Mouse (Mus musculus): ENCODE data around the gene Ppard.
"Not testable (repeated sequence)": the region's sequence is repeated elsewhere in the genome, so short reads cannot be mapped to it uniquely, and the experiment has no call there.

The Ppard gene

DNA sequence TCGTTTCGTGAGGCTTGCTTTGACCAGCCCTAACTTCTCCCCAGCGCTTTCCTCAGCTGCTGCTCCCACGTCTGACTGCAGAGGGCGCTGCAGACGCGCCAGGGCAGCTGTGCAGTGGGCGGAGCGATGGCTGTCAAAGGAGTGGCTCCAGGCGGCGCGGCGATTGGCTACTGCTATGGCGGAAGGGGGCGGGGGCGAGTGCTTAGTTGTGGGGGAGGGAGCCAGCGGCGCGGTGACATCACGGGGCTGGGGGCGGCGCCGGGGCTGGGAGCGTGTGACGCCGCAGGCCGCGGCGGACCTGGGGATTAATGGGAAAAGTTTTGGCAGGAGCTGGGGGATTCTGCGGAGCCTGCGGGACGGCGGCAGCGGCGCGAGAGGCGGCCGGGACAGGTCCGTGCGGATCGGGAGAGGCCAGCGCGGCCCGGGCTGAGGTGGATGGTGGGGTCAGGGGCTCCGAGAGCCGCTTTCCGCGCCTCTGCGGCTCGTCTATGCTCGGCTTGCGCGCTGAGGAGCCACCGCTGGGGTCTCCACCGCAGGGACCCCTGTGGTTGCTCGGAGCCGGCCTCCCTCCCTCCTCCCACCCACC, at the start of gene Ppard:
TSS of gene Ppard (plus strand) at position 226 of the 586 bp plus-strand sequence.
- DNase-seq, result peak; percentile 94

DNA sequence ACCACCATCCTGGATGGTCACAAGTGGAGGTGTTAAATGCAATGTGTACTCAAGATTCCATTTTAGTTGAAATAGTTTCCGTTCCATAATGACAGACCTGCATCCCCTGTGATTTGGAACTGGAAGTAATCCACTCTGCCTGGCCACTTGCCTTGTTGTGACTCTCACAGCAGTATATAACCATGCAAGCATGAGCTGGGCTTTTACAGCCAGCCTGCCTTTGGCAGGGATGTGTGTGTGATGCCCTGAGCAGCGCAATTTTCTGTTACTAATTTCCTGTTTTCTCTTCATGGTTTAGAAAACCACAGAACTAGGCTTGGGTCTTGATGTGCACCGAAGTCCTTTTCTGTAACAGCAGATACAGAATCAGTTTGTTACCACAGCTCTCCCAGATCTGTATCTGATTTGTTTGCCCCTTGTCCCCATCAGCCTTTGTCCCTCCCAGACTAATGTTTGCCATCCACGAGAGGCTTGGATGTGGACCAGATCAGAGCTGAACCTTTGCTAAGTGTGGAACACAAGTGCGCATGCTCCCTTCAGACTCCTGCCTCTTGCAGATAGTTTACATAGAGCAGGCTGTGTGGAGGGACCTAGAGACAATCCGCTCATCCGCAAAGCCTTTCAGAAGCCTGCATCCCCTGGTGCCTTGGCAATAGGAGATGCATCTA, 47.4 kb upstream of the Ppard start:
- DNase-seq, result no peak

DNA sequence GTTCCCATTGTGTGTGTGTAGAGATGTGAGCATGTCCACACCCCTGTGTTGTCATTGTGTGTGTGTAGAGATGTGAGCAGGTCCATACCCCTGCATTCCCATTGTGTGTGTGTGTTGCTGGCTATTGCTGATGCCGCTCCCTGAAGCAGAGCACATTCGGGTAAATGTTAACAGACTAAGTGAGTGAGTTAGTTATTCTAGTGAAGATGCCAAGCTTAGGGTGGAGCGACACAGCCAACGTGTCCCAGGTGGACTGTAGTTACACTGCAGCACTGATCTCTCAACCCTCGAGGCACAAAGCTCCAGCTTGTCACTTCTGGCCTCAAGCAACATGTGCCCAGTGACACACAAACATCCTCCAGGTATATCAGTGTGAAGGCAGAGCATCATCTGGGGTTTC, 44.2 kb upstream of the Ppard start:
- DNase-seq, result no peak

DNA sequence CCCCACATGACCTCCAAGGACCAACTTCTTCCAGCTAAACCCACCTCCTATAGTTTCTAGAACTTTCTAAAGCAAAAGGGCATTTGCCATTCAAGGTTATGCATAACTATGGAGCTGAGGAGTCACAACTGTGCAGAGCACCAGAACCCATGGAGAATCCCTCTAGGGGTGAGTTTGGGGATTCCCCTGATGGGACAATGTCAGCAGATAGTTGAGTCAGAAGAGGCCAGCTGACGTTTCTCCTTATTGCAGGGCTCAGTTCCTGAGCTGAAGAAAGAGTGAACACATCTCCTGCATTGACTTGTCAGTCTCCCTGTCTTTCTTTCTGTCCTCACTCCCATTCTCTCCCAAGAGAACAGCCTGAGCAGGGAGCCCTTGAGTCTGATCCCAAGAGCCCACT, 39.7 kb upstream of the Ppard start:
- DNase-seq, result no peak

DNA sequence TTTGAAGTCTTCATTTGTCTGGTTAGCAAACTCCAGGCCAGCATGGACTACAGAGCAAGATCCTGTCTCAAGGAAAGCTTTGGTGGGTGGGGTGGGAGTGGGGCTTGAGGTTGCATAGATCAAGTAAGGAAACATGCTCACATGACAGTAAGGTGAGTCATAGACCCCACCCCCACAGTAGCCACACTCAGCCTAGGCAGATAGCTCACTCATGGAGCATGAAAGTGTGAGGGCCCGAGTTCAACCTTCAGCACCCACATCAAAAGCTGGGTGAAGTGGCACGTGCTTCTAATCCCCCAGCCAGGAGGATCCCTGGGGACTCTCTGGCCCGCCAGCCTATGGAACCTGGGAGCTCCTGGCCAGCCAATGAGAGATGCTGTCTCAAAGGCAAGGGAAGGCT, 38.9 kb upstream of the Ppard start:
- no peak for DNase-seq

DNA sequence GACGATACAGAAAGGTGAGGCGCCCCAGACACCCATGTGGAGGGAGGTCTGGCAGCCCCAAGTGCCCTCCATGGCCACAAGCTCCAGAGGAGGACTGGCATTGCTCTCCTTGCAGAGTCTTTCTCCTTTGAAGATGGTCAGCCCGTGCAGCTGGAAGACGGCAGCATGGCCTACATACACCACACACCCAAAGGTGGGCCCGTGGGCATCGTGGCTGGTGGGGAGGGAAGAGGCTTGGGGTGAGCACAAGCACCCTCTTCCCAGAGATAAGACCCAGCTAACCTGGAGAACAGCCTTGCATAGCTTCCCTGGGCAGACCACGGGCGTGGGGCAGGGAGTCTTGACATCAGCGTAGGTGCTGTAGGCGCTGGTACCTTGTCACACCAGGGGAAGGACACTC, 37.5 kb upstream of the Ppard start:
- no peak for DNase-seq

DNA sequence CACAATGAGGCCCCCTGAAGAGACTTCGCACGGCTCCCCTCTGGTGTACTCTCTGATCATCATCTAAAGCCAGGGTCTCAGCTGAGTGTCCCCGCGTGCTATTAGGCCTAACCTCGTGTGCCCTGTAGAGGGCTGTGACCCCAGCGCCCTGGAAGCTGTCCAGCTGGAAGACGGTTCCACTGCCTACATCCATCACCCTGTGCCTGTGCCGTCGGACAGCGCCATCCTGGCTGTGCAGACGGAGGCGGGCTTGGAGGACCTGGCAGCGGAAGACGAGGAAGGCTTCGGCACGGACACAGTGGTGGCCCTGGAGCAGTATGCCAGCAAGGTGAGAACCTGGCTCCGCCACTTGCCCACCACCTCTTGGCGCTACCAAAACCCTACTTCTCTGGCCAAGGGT, 34.9 kb upstream of the Ppard start:
- no peak for DNase-seq

DNA sequence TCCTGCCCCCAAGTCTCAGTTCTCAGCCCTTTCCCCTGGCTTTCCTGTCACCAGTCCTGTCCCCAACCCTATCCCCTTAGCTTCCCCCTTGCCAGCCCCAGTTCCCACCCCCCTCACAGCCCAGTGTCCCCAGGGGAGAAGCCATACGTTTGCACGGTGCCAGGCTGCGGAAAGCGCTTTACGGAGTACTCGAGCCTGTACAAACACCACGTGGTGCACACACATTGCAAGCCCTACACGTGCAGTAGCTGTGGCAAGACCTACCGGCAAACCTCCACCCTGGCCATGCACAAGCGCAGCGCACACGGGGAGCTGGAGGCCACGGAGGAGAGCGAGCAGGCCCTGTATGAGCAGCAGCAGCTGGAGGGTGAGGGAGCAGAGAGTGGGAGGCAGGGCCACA, 30.5 kb upstream of the Ppard start:
- DNase-seq, result no peak

DNA sequence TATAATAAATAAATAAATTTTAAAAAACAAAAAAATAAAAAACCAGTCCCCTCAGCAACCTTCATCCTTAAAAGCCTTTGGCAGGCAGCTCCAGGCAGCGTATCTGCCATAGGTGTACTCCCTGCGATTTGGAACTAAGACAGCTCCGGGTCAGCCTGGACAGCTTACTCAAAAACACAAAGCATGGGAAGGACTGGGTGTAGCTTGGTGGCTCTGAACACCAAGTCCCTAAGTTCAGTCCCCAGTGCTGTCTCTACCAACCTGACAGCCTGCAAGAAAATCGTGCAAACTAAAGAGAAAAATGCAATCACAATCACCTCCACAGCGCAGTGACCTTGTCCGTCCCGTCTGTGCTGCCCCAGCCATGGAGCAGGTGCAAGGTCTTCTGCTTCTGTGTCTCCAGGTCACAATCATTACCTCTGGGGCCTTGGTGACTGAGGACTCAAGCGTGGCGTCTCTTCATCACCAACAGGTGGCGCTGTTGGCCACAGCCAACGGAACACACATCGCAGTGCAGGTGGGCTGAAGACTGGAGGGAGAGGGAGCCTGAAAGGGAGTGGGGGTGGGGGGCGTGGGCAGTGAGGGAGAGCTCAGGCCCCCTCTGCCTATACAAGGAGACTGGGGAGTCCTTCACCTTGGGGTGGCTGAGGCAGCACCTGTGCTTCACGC, 28.3 kb upstream of the Ppard start:
- peak; percentile 52 to 62 for DNase-seq

DNA sequence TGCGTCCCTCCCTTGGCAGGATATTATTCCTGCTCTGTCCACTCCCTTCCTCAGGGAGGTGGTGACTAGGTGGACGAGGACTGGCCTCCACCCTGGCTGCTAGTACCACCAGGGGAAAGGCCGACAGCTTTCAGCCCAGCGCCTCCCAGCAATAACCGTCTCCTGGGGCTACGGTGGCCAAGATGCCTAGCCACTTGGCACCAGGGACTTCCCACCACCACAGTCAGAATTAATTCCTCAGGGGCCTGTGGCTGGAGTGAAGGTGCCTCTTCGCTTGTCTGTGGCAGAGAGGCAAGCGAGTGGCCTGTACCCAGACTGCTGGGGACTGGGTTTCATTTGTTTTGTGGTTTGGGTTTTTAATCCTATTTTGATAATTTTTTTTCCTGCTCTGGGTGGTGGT, 27.1 kb upstream of the Ppard start:
- DNase-seq, result no peak

DNA sequence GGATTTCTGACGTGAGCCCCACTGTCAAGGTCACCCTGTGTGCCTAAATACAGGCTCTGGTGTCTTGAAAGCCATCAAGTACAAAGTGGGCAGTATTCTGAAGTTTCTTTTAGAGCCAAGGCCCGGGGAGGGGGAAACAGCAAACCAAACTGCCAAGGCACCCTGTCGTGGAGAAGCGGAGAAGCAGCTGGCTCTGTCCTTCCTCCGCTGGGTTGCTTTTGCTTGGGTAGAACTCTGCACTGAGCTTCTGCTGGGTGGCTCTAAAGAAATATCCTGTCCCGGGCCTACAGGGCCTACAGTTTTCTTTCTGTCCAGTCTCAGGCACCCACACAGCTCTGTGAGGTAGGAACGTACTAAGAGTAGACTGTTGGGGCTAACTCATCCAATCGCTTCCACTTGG, 25.4 kb upstream of the Ppard start:
- DNase-seq, result peak in 1 of 2 experiments; percentile 62

DNA sequence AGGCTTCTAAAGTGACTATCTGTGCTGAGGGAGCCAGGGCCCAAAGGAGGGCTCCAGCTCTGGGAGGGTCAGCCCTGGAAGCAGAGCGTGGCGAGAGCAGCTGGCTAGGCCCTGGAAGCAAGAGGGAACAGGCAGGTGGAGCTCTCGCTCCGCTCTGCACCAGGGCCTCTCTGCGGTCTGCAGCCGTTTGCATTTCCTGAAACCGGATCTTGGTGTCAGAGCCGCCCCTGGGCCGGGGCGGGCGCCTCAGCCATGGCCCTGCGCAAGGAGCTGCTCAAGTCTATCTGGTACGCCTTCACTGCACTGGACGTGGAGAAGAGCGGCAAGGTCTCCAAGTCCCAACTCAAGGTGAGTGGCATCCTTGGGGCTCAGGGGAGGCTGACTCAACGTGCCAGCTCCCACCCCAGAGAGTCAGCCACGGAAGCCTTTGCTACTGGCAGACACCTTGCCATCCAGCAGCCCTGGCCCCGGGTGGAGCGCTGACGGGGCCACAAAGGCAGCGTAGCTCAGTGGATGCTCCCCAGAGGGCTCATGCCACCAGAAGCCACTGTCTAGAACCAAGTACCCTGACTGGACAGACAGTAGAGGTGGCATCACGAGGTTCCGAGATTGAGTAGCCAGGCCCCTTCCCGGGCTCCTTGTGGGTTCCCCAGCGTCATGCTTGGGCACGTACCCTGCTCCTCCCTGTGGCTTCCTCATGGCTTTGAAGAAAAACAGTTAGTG, 24.7 kb upstream of the Ppard start, which contains the start of gene Def6:
TSS of gene Def6 (plus strand) at position 188 of the 723 bp plus-strand sequence.
- DNase-seq, result peak; percentile 85 to 86

DNA sequence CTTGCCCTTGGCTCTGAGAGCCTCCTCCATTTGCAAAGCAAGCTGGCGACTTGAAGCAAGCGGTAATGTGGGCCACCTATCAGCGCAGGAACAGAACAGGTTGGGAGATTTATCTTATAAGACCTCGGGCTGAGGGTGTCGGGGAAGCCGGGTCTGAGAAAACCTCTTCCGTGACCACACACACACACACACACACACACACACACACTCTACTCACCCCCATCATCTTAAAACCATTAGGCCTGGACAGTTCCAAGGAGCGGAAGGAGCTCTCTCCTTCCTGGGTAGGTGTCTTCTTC, 24.2 kb upstream of the Ppard start:
- no peak for DNase-seq

DNA sequence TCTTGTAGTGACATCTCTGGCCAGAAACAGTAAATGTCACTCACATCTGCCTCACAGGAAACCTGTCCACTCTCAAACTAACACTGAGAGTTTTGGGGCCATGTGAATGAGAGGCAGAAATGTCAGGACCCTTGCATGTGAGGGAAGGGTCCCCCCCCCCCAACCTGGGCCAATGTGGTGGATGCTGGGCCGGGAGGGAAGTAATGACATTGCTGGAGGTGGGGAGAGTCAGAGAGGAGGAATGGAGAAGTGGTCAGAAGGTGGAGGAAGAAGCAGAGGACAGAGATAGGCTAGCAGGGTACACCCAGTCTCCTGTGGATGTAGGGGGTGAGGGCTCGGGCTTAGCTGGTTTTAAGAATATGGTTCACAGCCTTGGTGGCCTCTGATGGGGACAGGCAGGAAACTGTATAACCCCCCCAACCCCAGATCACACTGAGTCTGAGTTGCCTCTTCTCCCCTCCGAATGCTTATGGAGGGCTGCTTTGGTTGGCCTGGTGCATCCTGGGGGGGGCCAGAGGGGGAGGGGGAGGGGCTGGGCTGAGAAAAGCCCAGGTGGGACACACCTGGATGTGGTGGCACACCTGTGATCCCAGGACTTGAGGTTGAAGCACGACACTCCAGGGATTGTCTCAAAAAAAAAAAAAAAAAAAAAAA, 22.9 kb upstream of the Ppard start:
- DNase-seq, result peak in 1 of 2 experiments; percentile 49

DNA sequence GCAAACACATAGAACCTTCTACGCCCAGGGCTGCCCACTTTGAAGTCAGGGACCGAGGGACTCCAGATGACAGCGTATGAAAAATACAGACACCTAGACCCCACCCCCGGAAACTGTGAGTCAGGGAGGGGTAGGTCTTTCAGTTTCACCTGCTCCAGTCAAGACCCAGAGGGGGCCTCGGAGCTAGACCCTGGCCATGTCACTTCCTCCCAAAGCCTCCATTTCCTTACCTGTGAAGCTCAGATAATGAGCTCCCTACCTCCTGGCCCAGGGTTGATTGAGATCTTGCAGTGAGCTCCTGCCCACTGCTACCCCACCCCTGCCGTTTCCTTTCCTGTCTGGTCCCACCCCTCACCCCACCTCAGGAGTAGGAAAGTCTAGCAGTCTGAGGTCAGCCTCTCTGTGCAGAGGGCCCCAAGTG, 20.6 kb upstream of the Ppard start:
- peak; percentile 72 to 86 for DNase-seq

DNA sequence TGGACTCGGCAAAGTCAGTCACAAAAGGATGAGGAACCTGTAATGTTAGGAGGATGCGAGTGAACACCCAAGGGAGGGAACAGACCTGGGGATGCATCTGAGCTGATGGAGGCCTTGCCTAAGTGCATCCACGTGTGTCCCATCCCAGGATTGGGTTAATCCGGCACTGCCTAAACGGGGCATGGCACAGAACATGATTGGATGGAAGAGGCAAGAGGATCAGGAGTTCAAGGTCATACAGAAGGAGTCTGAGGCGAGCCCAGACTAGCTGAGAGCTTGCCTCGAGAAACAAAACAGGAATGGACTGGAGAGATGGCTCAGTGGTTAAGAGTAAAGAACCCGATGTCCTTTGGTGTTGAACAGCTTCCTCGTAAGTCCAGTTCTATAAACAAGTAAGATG, 20.1 kb upstream of the Ppard start:
- DNase-seq, result no peak

DNA sequence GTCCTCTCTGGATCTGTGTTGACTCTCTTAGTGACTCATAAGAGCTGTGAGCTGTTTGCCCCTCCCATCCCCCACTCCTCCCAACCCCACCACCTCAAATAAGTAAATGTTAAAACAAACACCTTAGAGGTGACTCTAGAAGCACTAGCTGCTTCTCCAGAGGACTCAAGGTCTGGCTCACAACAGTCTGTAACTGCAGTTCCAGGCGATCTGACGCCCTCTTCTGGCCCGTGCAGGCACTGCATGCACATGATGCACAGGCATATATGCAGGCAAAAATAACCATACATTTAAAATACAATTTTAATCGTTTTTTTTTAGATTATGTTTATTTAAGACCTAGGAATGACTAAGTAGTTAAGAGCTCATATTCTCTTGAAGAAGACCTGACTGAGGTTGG, 19.3 kb upstream of the Ppard start:
- DNase-seq, result no peak

DNA sequence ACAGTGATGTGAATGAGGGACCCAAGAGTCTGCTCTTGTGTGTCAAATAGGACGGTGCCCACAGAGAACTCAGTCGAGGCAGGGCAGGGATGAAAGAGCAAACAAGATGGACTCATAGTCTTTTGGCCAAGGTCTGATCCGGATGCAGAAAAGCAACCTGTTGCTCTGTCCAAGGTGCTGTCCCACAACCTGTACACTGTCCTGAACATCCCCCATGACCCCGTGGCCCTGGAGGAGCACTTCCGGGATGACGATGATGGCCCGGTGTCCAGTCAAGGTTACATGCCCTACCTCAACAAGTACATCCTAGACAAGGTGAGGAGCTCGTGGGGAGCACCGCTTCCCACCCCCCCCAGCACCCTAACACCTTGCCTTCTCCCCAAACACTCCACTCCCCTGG, 15.7 kb upstream of the Ppard start:
- DNase-seq, result no peak

DNA sequence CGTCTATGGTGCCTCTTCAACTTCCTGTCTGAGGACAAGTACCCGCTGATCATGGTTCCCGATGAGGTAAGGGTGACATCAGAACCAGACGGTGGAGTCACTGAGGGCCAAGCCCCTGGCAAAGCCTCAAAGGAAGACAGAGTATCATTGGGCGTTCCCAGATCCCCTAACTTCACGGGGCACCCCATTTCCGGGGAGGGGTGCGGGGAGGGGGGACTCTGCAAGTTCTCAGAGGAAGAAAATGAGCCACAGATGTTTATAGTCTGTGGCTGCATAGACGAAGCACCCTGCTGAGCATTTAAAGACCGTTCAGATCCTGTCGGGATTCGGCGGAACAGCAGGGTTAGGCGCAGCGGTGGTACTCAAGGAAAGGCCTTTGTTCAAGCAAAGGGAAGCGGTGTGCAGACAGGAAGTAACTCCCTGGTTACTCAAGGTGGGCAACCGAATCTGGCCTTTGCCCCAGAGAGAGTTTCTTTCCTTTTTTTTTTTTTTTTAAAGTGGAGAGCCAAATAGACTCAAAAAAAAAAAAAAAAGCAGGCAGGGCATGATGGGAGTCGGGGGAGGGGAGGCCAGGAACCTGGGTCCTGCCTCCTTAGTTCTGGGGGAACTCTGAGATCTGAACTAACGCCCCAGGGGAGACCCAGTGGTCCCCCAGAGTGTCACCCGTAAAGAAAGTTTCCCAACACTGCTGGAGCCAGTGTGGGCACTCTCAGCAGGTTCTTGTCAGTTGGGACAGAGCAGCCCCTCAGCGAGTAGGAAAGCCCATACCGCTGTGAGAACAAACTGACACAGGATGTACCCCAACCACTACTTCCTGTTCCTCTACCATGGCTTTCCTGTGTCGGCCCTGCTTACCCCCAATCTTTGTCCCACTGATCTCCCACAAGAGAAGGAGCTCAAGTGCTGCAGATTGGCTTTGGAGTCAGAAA, 14.5 kb upstream of the Ppard start:
- peak; percentile 76 to 88 for DNase-seq

DNA sequence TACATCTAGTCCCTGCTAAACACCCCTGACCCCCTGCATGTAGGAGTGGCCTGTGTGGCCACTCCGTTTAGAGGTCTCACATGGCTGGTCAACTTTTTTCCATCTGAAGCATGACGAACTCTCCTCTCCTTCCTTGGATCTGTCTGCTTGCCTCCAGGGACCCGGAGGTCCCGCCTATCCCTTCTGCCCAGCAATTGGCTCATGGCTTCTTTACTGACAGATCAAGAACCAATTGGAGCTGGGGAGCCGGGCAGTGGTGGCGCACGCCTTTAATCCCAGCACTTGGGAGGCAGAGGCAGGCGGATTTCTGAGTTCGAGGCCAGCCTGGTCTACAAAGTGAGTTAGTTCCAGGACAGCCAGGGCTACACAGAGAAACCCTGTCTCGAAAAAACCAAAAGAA, 10.0 kb upstream of the Ppard start:
- DNase-seq, result not testable (repeated sequence)

DNA sequence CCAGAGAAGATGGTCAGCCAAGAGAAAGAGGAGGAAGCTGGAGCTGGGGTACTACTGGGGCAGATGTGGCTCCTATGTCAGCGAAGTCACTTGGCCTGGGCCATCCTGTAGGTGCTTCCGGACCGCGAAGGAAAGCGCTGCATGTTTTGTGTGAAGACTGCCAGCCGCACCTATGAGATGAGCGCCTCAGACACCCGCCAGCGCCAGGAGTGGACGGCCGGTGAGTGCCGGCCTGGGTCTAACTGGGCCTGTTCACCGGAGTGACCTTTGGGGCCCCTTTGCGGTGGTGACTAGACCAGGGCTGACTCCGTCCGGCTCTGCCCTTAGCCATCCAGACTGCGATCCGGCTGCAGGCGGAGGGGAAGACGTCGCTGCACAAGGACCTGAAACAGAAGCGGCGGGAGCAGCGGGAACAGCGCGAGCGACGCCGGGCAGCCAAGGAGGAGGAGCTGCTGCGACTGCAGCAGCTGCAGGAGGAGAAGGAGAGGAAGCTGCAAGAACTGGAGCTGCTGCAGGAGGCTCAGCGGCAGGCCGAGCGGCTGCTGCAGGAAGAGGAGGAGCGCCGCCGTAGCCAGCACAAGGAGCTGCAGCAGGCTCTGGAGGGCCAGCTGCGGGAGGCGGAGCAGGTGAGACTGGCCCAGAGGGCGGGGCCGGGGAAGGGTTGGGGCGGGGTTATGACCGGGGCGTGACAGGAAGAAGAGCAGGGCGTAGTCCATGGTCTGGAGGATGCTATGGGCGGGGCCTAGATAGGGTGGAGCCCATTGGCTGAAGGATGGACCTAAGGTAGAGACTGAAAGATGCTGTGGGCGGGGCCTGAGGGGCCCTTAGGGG, 8.7 kb upstream of the Ppard start:
- peak; percentile 87 to 90 for DNase-seq
